Mouse (Mus musculus) C2C12 (cell line): ENCODE measurements around the gene Rbpj.

Source experiments
- CTCF ChIP-seq: IDR thresholded peaks from one replicate; pipeline ENCODE4 v1.5.1; 2011; ENCODE audit not compliant: control insufficient read depth, insufficient read depth, insufficient read length
- MAX ChIP-seq: IDR thresholded peaks from one replicate; pipeline ENCODE4 v1.6.1; 2011; ENCODE audit warnings: mild to moderate bottlenecking, control low read depth
- MYOG ChIP-seq: IDR thresholded peaks from one replicate; pipeline ENCODE4 v1.6.1; 2011; ENCODE audit not compliant: control insufficient read depth, insufficient read length; ENCODE audit errors: extremely low read depth
- USF1 ChIP-seq: IDR thresholded peaks from one replicate; pipeline ENCODE4 v1.6.1; 2011; ENCODE audit warnings: low read depth, mild to moderate bottlenecking, control low read depth, moderate library complexity

GRCm38 (mm10) chr5:53432451-53432850, 33.5 kb upstream of the Rbpj start:
- TF ChIP-seq CTCF = no peak
- TF ChIP-seq USF1 = no peak
- TF ChIP-seq MAX = no peak
- TF ChIP-seq MYOG = no peak
